Mouse (Mus musculus) limb, embryonic 11.5 days (tissue): ENCODE measurements at regions not wholly inside any gene's neighbourhood (a gene's known extent, or its start where the extent isn't known, plus 50 kb on each side); places are given as distances from the start of the nearest gene placed in this dataset.

ENCODE experiments used
- ATAC-seq: fragments of 200-750 bp; cut with Nextera tagmentation; 2 replicates; pipeline ENCODE4 v1.8.0; 2017; ENCODE audit warnings: low read depth; ENCODE audit not compliant: insufficient number of reproducible peaks, low FRiP score, low TSS enrichment
- DNase-seq: peaks from one replicate; pipeline ENCODE4 v3.0.0-alpha.2; 2015; ENCODE audit warnings: low spot score
- H3K27ac ChIP-seq: fragments of 300-500 bp; sonication (generic); replicated peaks from 2 replicates; pipeline ENCODE4 v1.5.1; 2014; ENCODE audit warnings: low read depth, mild to moderate bottlenecking, low read length
- H3K27me3 ChIP-seq: fragments of 300-500 bp; sonication (generic); 2 replicates; pipeline ENCODE4 v1.6.1; 2014; ENCODE audit warnings: mild to moderate bottlenecking, low read length, mixed read lengths; ENCODE audit not compliant: control insufficient read depth, insufficient read depth
- H3K36me3 ChIP-seq: fragments of 300-500 bp; sonication (generic); 2 replicates; pipeline ENCODE4 v1.6.1; 2014; ENCODE audit warnings: mild to moderate bottlenecking, low read length, moderate library complexity, mixed read lengths; ENCODE audit not compliant: control insufficient read depth, insufficient read depth
- H3K4me1 ChIP-seq: fragments of 300-500 bp; sonication (generic); 2 replicates; pipeline ENCODE4 v1.6.1; 2014; ENCODE audit warnings: low read length, mixed read lengths; ENCODE audit not compliant: control insufficient read depth, insufficient read depth
- H3K4me2 ChIP-seq: fragments of 300-500 bp; sonication (generic); 2 replicates; pipeline ENCODE4 v1.6.1; 2014; ENCODE audit warnings: low read depth, mild to moderate bottlenecking, moderate library complexity; ENCODE audit not compliant: severe bottlenecking
- H3K4me3 ChIP-seq: fragments of 300-500 bp; sonication (generic); 2 replicates; pipeline ENCODE4 v1.5.1; 2014; ENCODE audit warnings: low read depth, low read length
- H3K9ac ChIP-seq: fragments of 300-500 bp; sonication (generic); 2 replicates; pipeline ENCODE4 v1.6.1; 2014; ENCODE audit warnings: mild to moderate bottlenecking, low read length
- H3K9me3 ChIP-seq: fragments of 300-500 bp; sonication (generic); 2 replicates; pipeline ENCODE4 v1.6.1; 2016; ENCODE audit warnings: low read length; ENCODE audit not compliant: control insufficient read depth
- WGBS: fragments of 180-500 bp; shearing (Covaris S2); extraction: QIAGEN DNeasy Blood & Tissue Kit; methylation state at CpG from one replicate; pipeline ENCODE4 v1.1.7; 2014; 5-methylcytosine and 5-hydroxymethylcytosine counted together

- ATAC-seq, result no peak
- H3K27ac ChIP-seq, result no peak overlapping the region
- DNase-seq, result no peak
- no peaks in the 10 kb centered on the region for H3K36me3 ChIP-seq
- H3K27me3 ChIP-seq, result no peaks in the 10 kb centered on the region
- H3K9me3 ChIP-seq, result no peaks in the 10 kb centered on the region
- 86% methylated on average over 3 of the region's 3 CpGs for WGBS
- H3K4me3 ChIP-seq, result no peak overlapping the region
- H3K4me1 ChIP-seq, result no peaks in the 10 kb centered on the region
- no peak overlapping the region for H3K4me2 ChIP-seq
- H3K9ac ChIP-seq, result no peak overlapping the region
Observed at GRCm38 (mm10) chr8:77982031-77982430, 231.1 kb upstream of the Ttc29 start.

- H3K27me3 ChIP-seq, result no peaks in the 10 kb centered on the region
- no peak overlapping the region for H3K4me3 ChIP-seq
- no peak for DNase-seq
- no peaks in the 10 kb centered on the region for H3K36me3 ChIP-seq
- 77% methylated on average over 3 of the region's 3 CpGs for WGBS
- ATAC-seq, result no peak
- H3K4me2 ChIP-seq, result no peak overlapping the region
- H3K9me3 ChIP-seq, result no peaks in the 10 kb centered on the region
- no peak overlapping the region for H3K9ac ChIP-seq
- no peak overlapping the region for H3K27ac ChIP-seq
- no peaks in the 10 kb centered on the region for H3K4me1 ChIP-seq
Observed at GRCm38 (mm10) chr8:77983476-77983875, 229.6 kb upstream of the Ttc29 start.

DNA sequence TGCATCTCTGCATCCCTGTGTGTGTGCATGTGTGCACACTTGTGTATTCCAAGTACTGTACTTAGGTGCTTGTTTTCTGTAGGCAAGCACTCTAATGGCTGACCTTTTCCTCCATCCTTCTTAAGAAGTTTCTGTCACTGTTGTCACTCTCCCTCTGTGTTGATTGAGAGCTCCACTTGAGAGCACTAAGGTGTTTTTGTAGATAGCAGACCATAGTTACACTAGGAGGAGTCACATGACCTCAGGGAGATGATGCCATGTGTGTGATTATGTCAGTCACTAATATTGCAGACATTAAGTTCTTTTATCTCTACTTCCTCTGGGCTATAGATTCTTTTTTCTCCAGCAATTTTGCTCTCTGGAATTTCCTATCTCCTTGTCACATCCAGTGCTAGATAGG, 225.9 kb upstream of the Ttc29 start:
- H3K4me3 ChIP-seq, result no peak overlapping the region
- no peak for DNase-seq
- H3K27me3 ChIP-seq, result no peaks in the 10 kb centered on the region
- no peaks in the 10 kb centered on the region for H3K4me1 ChIP-seq
- no peak overlapping the region for H3K27ac ChIP-seq
- H3K4me2 ChIP-seq, result no peak overlapping the region
- no peak overlapping the region for H3K9ac ChIP-seq
- no peak for ATAC-seq
- H3K9me3 ChIP-seq, result no peaks in the 10 kb centered on the region
- H3K36me3 ChIP-seq, result no peaks in the 10 kb centered on the region

DNA sequence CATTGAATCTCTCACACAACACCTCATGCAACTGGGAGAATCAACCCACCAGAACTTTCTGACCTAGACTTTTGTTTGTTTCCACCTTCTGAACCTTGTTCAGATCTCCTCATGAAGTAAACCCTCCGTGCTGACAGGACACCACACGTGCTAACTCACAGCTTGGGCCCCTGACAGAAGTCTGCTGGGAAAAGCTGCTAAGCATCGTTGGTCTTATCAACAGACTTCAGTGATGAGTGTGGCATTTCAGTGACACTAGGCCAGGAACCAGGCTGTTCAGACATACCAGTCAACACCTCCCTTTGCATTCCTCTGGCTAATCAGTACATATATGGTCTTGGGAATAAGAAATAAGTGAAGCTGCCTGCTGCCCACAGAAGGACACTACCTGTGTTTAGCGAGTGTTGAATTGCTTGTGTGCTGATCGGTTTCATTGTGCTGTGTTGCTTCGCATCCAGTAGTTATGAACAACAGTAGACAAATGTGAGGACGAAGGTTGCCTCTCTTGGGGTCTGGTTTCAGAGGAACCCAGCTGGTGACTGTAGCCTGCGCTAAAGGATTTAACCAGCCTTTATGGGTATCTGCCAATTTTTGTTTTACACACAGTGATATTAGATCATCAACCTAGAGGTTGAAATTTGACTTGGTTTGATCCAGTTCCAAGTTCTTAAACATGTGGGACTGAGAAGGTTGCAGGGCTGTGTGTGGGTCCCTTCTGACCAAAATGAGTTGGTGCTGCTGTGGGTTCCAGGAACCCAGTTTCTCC, 224.6 kb upstream of the Ttc29 start:
- 72% methylated on average over 8 of the region's 8 CpGs for WGBS
- no peak overlapping the region for H3K9ac ChIP-seq
- H3K9me3 ChIP-seq, result no peaks in the 10 kb centered on the region
- H3K27me3 ChIP-seq, result no peaks in the 10 kb centered on the region
- DNase-seq (no peak), ATAC-seq (no peak)
- H3K4me2 ChIP-seq, result no peak overlapping the region
- H3K4me3 ChIP-seq, result no peak overlapping the region
- no peaks in the 10 kb centered on the region for H3K4me1 ChIP-seq
- H3K36me3 ChIP-seq, result no peaks in the 10 kb centered on the region
- no peak overlapping the region for H3K27ac ChIP-seq

GRCm38 (mm10) chr8:77991050-77991449, 222.0 kb upstream of the Ttc29 start:
- no peaks in the 10 kb centered on the region for H3K36me3 ChIP-seq
- no peak for ATAC-seq
- no peak overlapping the region for H3K27ac ChIP-seq
- no peaks in the 10 kb centered on the region for H3K9me3 ChIP-seq
- no peak overlapping the region for H3K9ac ChIP-seq
- DNase-seq, result peak; percentile 57
- H3K4me3 ChIP-seq, result no peak overlapping the region
- WGBS, result 31% methylated on average over 4 of the region's 4 CpGs
- H3K27me3 ChIP-seq, result no peaks in the 10 kb centered on the region
- H3K4me2 ChIP-seq, result no peak overlapping the region
- no peaks in the 10 kb centered on the region for H3K4me1 ChIP-seq

DNA sequence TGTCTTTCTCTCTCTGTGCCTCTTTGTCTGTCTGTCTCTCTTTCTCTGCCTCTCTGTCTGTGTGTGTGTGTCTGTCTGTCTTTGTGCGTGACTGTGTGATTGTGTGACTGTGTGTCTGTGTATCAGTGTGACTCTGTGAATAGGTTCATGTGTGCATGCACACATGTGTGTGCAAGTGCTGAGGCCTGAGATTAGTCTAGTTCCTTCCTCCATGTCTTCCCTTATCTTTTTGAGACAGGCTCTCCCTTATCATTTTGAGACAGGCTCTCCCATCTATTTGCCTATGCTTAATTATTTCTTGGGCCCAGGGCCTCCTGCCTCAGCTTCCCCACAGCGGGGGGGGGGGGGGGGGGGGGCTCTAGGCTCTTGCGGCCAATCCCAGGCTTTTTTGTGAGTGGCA, 212.8 kb upstream of the Ttc29 start:
- H3K4me2 ChIP-seq, result no peak overlapping the region
- H3K27me3 ChIP-seq, result no peaks in the 10 kb centered on the region
- H3K4me1 ChIP-seq, result 0 out of 2 replicates have a peak, but pooled peaks cover 8% of the 10 kb centered on the region
- no peak overlapping the region for H3K9ac ChIP-seq
- H3K27ac ChIP-seq, result no peak overlapping the region
- no peaks in the 10 kb centered on the region for H3K36me3 ChIP-seq
- ATAC-seq (no peak), DNase-seq (no peak)
- WGBS, result 81% methylated on average over 3 of the region's 3 CpGs
- no peaks in the 10 kb centered on the region for H3K9me3 ChIP-seq
- no peak overlapping the region for H3K4me3 ChIP-seq

DNA sequence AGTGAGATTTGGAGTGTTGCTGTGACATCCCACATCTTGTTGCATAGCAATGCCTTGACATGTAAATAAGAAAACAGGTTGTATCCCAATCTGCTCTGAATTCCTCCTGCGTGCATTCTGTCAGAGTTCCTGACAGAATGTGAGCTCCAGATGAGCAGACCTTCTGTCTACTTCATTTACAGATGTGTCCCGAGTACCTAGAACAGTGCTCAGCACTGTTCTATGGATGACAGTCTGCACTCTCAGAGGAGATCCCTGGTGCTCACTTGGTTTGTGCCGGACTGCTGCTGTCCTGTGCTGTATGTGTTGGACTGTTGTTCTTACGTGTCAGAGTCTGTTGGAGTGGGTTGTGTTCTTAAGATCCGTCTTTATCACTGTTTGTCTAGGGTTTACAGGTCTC, 211.4 kb upstream of the Ttc29 start:
- Histone ChIP-seq H3K4me3 (no peak overlapping the region), H3K27ac (no peak overlapping the region), H3K4me1 (0 out of 2 replicates have a peak, but pooled peaks cover 8% of the 10 kb centered on the region), H3K9me3 (no peaks in the 10 kb centered on the region), H3K27me3 (no peaks in the 10 kb centered on the region), H3K4me2 (no peak overlapping the region), H3K36me3 (no peaks in the 10 kb centered on the region), H3K9ac (no peak overlapping the region)
- DNase-seq (no peak), ATAC-seq (no peak)
- WGBS, result 72% methylated on average over 5 of the region's 5 CpGs

DNA sequence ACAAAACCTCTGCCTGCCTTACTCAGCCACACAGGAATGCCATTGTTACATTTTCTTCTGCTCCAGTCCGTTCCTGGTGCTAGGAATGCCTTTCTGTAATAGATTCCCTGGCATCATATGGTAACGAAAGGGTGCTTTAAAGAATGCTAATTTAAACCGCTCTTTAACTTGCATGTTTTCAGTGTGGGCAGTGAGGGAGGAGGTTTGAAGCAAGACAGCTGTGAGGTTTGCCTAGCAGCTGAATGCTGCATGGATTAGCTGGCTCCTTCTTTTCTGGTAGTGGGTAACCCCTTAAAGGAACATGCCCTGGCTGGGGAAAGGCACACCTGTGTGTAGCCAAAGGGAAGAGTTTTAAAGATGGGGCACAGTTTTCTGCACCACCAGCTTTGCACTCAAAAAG, 211.0 kb upstream of the Ttc29 start:
- Histone ChIP-seq H3K9ac (no peak overlapping the region), H3K4me3 (no peak overlapping the region), H3K27ac (no peak overlapping the region), H3K36me3 (no peaks in the 10 kb centered on the region), H3K9me3 (no peaks in the 10 kb centered on the region), H3K27me3 (no peaks in the 10 kb centered on the region), H3K4me1 (0 out of 2 replicates have a peak, but pooled peaks cover 8% of the 10 kb centered on the region), H3K4me2 (no peak overlapping the region)
- DNase-seq (no peak), ATAC-seq (peak; percentile 51; the same call in 1 of the 2 replicates)
- 28% methylated on average over 3 of the region's 3 CpGs for WGBS
